Mouse (Mus musculus) forebrain, postnatal 0 days (tissue): ENCODE measurements at regions not wholly inside any gene's neighbourhood (a gene's known extent, or its start where the extent isn't known, plus 50 kb on each side); places are given as distances from the start of the nearest gene placed in this dataset.

Source experiments
- ATAC-seq: fragments of 200-750 bp; cut with Nextera tagmentation; 2 replicates; pipeline ENCODE4 v1.8.0; 2017; ENCODE audit warnings: mild to moderate bottlenecking, moderate library complexity
- DNase-seq: peaks from one replicate; pipeline ENCODE4 v3.0.0-alpha.2; 2015
- H3K27ac ChIP-seq: fragments of 300-500 bp; sonication (generic); 2 replicates; pipeline ENCODE4 v1.5.1; 2014; ENCODE audit warnings: low read depth, mild to moderate bottlenecking, antibody characterized with exemption, low read length, moderate library complexity, mixed read lengths
- H3K27me3 ChIP-seq: fragments of 300-500 bp; sonication (generic); 2 replicates; pipeline ENCODE4 v1.6.1; 2014; ENCODE audit warnings: mild to moderate bottlenecking, low read length, mixed read lengths; ENCODE audit not compliant: insufficient read depth
- H3K36me3 ChIP-seq: fragments of 300-500 bp; sonication (generic); 2 replicates; pipeline ENCODE4 v1.6.1; 2014; ENCODE audit warnings: mild to moderate bottlenecking, moderate library complexity; ENCODE audit not compliant: insufficient read depth
- H3K4me1 ChIP-seq: fragments of 300-500 bp; sonication (generic); 2 replicates; pipeline ENCODE4 v1.6.1; 2014; ENCODE audit warnings: antibody characterized with exemption; ENCODE audit not compliant: insufficient read depth
- H3K4me2 ChIP-seq: fragments of 300-500 bp; sonication (generic); 2 replicates; pipeline ENCODE4 v1.6.1; 2014; ENCODE audit warnings: low read depth, mild to moderate bottlenecking, moderate library complexity
- H3K4me3 ChIP-seq: fragments of 300-500 bp; sonication (generic); 2 replicates; pipeline ENCODE4 v1.5.1; 2014; ENCODE audit warnings: low read depth, low read length, mixed read lengths
- H3K9ac ChIP-seq: fragments of 300-500 bp; sonication (generic); 2 replicates; pipeline ENCODE4 v1.6.1; 2014; ENCODE audit warnings: mild to moderate bottlenecking
- H3K9me3 ChIP-seq: fragments of 300-500 bp; sonication (generic); 2 replicates; pipeline ENCODE4 v1.6.1; 2016; ENCODE audit warnings: low read length
- CTCF ChIP-seq: sonication (generic); IDR thresholded peaks from 2 replicates; pipeline ENCODE4 v1.5.1; 2016; ENCODE audit warnings: antibody characterized with exemption, control low read depth, low read depth
- WGBS: fragments of 180-500 bp; shearing (Covaris S2); extraction: QIAGEN DNeasy Blood & Tissue Kit; methylation state at CpG from one replicate; pipeline ENCODE4 v1.1.7; 2014; 5-methylcytosine and 5-hydroxymethylcytosine counted together

DNA sequence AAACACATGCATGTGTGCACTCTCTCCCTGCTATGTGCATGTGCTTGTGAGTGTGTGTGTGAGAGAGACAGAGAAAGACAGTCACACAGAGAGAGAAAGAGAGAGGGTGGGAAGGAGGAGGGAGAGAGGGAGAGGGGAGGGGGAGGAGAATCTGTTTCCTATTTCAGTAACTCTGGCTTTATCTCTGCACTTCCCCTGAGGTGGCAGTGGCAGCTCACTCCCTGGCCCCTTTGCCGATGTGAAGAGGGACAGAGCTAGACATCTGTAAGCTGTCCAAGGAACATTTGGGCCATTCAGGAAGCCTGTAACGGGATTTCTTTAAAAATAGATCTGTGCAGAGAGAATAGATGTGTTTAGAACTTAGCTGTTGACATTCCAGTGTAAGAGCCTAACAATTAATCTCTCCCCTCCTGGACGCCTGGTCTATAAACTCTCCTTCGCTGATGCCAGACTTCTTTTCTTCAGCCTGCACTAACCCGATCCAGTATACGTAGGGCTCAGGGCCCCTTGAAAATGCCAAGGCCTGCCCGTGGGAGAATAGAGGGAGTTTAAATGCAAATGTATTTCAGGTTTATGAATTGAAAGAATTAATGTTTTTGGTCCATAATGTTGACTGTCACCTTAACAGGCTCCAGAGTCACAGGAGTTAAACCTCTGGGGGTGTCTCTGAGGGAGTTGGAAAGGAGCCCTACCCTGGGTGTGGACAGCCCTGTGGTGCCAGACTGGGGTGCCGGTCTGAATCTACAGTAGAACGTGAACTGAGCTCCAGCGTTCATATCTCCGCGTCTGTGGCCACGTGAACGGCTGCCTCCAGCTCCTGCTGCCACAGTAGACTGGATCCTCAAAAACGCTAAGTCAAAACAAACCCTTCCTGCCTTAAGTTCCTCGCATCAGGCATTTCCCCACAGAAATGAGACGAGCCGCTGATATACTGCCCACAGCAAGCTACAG, 336.6 kb upstream of the Gm10131 start:
- ATAC-seq (peak; percentile 55; the same call in 1 of the 2 replicates), DNase-seq (no peak)
- WGBS, result 45% methylated on average over 18 of the region's 18 CpGs
- H3K27me3 ChIP-seq, result no peaks in the 10 kb centered on the region
- H3K36me3 ChIP-seq, result no peaks in the 10 kb centered on the region
- H3K4me3 ChIP-seq, result no peak overlapping the region
- no peak overlapping the region for H3K4me2 ChIP-seq
- 0 out of 2 replicates have a peak overlapping the region, but pooled peaks have one; percentile 2 for H3K27ac ChIP-seq
- H3K4me1 ChIP-seq, result peaks cover 6% of the 10 kb centered on the region; the same call in 1 of the 2 replicates
- no peaks in the 10 kb centered on the region for H3K9me3 ChIP-seq
- TF ChIP-seq CTCF, result no peak
- no peak overlapping the region for H3K9ac ChIP-seq

DNA sequence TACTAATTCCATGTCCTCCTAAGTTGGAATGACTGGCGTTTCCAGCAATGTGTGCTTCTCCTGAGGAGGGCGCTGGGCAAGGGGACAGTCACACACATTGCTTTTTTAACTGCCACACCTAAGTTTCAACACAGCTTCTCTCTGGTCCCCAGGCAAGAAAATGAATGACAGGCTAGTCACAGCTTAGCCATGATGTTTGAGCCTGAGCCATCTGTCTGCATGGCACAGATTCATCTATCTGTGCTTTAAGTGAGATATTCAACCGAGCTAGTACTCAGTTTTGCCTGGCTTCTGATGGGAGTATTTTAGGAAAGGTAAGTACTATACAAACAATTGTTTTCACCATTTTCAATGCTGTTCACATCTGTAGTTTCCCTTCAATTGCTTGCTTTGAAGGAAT, 331.2 kb upstream of the Gm10131 start:
- ATAC-seq, result peak; percentile 50; the same call in 1 of the 2 replicates
- H3K27me3 ChIP-seq, result no peaks in the 10 kb centered on the region

DNA sequence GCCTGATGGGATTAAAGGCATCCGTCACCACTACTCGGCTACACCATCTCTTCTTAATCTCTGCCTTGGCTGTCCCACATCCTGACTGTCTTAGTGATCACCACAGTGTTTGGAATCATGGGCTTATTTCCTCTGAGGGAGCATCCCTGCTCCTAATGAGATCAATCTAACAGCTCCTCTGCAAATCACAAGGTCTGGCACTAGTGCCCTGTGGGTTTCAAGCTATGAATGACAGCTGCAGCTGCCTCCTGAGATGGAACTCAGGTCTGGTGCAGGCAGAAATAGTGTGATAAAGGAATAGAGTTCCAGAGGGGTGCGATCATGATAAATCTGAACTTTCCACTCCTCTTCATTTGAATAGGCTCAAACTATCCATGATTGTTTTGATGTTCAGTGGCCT, 330.2 kb upstream of the Gm10131 start:
- no peaks in the 10 kb centered on the region for H3K36me3 ChIP-seq
- WGBS, result 45% methylated on average over 3 of the region's 3 CpGs
- no peak overlapping the region for H3K4me2 ChIP-seq
- no peak overlapping the region for H3K4me3 ChIP-seq
- no peaks in the 10 kb centered on the region for H3K27me3 ChIP-seq
- 0 out of 2 replicates have a peak, but pooled peaks cover 3% of the 10 kb centered on the region for H3K4me1 ChIP-seq
- H3K27ac ChIP-seq, result no peak overlapping the region
- no peak for TF ChIP-seq CTCF
- no peaks in the 10 kb centered on the region for H3K9me3 ChIP-seq
- DNase-seq, result no peak
- no peak for ATAC-seq
- no peak overlapping the region for H3K9ac ChIP-seq

More for the DNA sequence above, 331.2 kb upstream of the Gm10131 start:
- Histone ChIP-seq H3K4me2 (no peak overlapping the region), H3K4me1 (0 out of 2 replicates have a peak, but pooled peaks cover 3% of the 10 kb centered on the region), H3K4me3 (no peak overlapping the region), H3K36me3 (no peaks in the 10 kb centered on the region), H3K9ac (no peak overlapping the region), H3K27ac (no peak overlapping the region), H3K9me3 (no peaks in the 10 kb centered on the region)
- WGBS, result 58% methylated on average over 3 of the region's 3 CpGs
- peak; percentile 22; the same call in 1 of the 2 replicates for TF ChIP-seq CTCF
- DNase-seq, result peak; percentile 63

DNA sequence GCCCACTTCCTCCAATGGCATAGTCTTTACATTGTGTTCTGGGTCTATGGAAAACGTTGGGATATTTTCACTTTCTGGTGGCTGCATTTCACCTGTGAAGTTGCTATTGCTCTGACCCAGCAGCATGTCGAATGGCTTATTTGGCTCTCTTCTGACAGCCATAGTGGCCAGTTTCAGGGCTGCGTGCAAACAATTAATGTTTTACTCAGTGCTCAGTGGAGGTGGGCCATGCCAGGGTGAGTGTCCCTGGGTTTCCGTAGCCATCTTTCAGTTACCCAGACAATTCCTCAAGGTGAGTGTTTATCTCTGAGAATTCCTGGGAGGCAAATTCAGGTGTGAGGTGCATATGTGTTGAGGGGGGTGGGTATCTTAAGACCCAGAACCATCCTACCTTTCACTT, 329.2 kb upstream of the Gm10131 start:
- no peak for ATAC-seq
- 0 out of 2 replicates have a peak, but pooled peaks cover 3% of the 10 kb centered on the region for H3K4me1 ChIP-seq
- H3K36me3 ChIP-seq, result no peaks in the 10 kb centered on the region
- TF ChIP-seq CTCF, result no peak
- H3K4me3 ChIP-seq, result no peak overlapping the region
- H3K27me3 ChIP-seq, result no peaks in the 10 kb centered on the region
- H3K4me2 ChIP-seq, result no peak overlapping the region
- H3K9ac ChIP-seq, result no peak overlapping the region
- H3K27ac ChIP-seq, result no peak overlapping the region
- no peak for DNase-seq
- WGBS, result 91% methylated on average over 4 of the region's 4 CpGs
- no peaks in the 10 kb centered on the region for H3K9me3 ChIP-seq

DNA sequence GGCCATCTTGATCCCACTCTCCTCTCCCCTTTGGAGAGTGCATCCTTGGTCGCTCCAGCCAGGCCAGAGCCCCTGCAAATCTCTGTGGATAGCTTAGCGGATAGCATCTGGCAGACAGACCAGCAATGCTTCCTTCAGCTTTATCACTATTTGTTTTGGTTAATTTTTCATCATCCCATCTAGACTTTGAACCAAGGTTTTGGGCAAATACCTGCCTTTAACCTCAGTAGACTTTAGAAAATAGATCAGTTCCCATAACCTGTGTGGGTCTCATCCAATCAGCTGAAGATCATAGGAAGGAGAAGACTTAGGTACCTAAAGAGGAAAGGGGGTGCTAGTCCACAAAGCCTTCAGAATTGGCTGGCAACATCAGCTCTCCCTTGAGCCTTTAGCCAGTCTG, 327.2 kb upstream of the Gm10131 start:
- H3K4me1 ChIP-seq, result 0 out of 2 replicates have a peak, but pooled peaks cover 3% of the 10 kb centered on the region
- H3K27me3 ChIP-seq, result no peaks in the 10 kb centered on the region
- H3K9me3 ChIP-seq, result no peaks in the 10 kb centered on the region
- H3K9ac ChIP-seq, result no peak overlapping the region
- ATAC-seq (no peak), DNase-seq (no peak)
- no peak for TF ChIP-seq CTCF
- no peak overlapping the region for H3K27ac ChIP-seq
- no peak overlapping the region for H3K4me2 ChIP-seq
- H3K4me3 ChIP-seq, result no peak overlapping the region
- no peaks in the 10 kb centered on the region for H3K36me3 ChIP-seq
- 93% methylated on average over 2 of the region's 2 CpGs for WGBS

DNA sequence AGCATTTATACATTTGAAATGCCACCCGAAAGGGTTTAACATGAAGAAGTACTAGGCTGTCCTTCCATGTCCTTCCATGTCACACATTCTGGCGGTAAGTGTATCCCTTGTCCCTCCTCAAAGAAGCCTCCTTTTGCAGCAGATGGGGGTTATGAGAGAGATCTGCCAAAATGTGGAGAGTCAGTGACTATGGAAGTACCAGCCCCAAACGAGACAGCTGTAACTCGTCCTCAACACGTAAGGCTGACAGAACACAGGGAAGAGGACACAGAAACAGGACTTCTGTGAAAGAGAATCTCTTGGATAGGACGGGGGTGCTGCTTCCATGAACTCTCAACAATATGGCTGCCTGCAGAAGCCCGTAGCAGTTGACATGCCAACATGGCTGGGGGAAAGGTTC, 320.4 kb upstream of the Gm10131 start:
- DNase-seq, result no peak
- Histone ChIP-seq H3K27me3 (no peaks in the 10 kb centered on the region), H3K27ac (no peak overlapping the region), H3K36me3 (no peaks in the 10 kb centered on the region), H3K4me2 (no peak overlapping the region), H3K4me3 (no peak overlapping the region), H3K4me1 (no peaks in the 10 kb centered on the region), H3K9me3 (no peaks in the 10 kb centered on the region), H3K9ac (no peak overlapping the region)
- no peak for ATAC-seq
- WGBS, result 92% methylated on average over 7 of the region's 7 CpGs
- no peak for TF ChIP-seq CTCF

DNA sequence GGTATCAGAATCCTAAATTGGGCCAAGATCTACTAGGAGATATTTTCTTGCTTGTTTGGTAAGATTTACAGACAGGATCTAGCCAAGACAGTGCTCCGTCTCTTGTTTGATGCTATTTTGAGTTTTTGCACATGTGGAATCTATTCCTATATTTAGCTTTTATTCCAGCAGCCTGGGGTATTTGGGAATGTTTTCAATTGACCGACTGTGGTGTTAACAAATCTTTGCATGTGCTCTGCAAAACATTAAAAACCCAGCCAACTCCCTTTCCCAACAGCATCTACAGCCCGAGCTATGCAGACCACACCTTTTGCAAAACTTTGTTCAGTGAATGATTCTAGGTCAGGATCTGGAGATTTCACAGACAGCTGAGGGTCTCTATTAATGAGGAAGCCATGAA, 317.7 kb upstream of the Gm10131 start:
- no peak overlapping the region for H3K4me2 ChIP-seq
- WGBS, result 63% methylated on average over 3 of the region's 3 CpGs
- ATAC-seq (no peak), DNase-seq (no peak)
- no peaks in the 10 kb centered on the region for H3K36me3 ChIP-seq
- no peaks in the 10 kb centered on the region for H3K4me1 ChIP-seq
- H3K4me3 ChIP-seq, result no peak overlapping the region
- H3K27ac ChIP-seq, result no peak overlapping the region
- no peak for TF ChIP-seq CTCF
- no peaks in the 10 kb centered on the region for H3K27me3 ChIP-seq
- H3K9ac ChIP-seq, result no peak overlapping the region
- H3K9me3 ChIP-seq, result no peaks in the 10 kb centered on the region
